Mouse (Mus musculus): ENCODE measurements at regions not wholly inside any gene's neighbourhood (a gene's known extent, or its start where the extent isn't known, plus 50 kb on each side); places are given as distances from the start of the nearest gene placed in this dataset.

GRCm38 (mm10) chr3:115467850-115468249 lies 247.0 kb downstream of the S1pr1 start:
- no peak for DNase-seq (ENCODE audit: extremely low spot score in 1 of 2, low spot score in 1 of 2)

DNA sequence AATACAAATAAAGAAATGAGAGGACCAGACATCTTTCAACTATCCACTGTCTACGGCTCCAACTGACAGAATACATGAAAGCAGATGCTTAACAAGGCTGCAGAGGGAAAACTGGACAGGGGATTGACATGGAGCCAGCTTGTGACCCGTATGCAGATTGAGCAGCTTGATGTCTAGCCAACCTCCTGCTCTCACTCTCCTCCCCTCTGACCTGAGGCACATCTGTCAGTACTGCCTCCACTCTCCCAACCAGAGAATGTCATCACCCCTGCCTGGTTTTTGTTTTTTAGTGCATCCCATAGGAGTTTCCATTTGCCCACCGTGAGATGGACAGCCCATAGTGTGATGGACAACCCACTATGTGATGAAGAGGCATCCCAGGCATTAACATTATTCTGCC lies 252.2 kb downstream of the S1pr1 start:
- no peak for DNase-seq (ENCODE audit: extremely low spot score in 1 of 2, low spot score in 1 of 2)

Measured in frontal cortex, adult 2 months (tissue).